Mouse (Mus musculus): ENCODE data around the gene Spsb1.

DNA sequence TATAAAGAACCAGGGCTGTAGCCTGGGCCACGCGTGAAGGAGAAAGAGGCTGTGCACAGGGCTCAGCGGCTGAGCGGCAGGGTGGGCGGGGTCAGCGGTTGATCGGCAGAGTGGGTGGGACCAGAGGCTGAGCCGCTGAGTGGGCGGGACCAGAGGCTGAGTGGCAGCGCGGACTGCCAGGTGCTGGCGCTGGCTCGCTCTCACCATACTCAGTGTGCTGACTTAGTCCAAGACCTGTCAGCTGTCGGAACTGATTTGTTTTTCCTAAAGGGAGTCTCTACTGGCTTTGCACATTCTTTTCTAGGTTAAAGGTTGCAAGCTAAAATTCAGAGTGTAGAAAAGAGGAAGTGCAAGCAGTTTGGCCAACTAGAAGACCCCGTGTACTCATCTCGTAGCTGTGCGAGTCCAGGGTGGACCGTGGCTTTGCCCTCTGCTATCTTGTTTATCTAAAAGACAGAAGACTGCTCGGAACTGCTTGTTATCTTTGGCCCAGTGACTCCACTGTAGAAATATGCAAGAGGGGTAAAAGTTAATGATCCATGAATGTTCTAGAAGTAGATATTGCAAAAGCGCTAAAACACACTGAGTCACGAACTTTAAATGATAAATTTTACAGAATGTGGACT, 34.2 kb upstream of the Spsb1 start:
- TF ChIP-seq CTCF (IDR thresholded peaks at IDR 0.05; ENCODE audit: low read depth, low read length) (no peak), TAL1 (conservative IDR thresholded peaks at IDR 0.05; ENCODE audit: low read depth, low read length) (no peak), GATA1 (IDR thresholded peaks at IDR 0.05; ENCODE audit: borderline replicate concordance, low read length) (no peak)

Data from G1E (cell line).